Mouse (Mus musculus) erythroid progenitor cell, adult 5-6 weeks (primary cell): ENCODE data around the gene Hspb9. TPM values are rescaled to one million over a fixed set of nuclear protein-coding genes. Genes with fewer than 3 reads are reported as not detected.

Experiments
- ATAC-seq: replicated peaks from 2 replicates; pipeline ENCODE4 v1.8.0; 2016; ENCODE audit warnings: moderate number of reproducible peaks, mild to moderate bottlenecking, moderate TSS enrichment, inconsistent platforms; ENCODE audit not compliant: poor library complexity, low FRiP score, severe bottlenecking
- total RNA-seq, 2 experiments: library from RNA; stranded (forward) in 1 of 2; stranded (reverse) in 1 of 2; fragments of 150-400 nt in 1 of 2; fragments of 186-747, 209-891 nt in 1 of 2; gene quantifications; 2 replicates each; pipeline versions ENCODE4 v1.2.3 to v1.2.4; 2015 to 2017; ENCODE audit warnings: low replicate concordance in 2 of 2

The Hspb9 gene
- total RNA-seq, 2 experiments from 2014 or later, result not detected

- ATAC-seq, result peak; percentile 72
These were observed 9.7 kb upstream of the Hspb9 start, which contains the start of gene Dhx58 for GRCm38 (mm10) chr11:100703851-100704531. Dhx58 (minus strand) TSS chr11:100704271.

- ATAC-seq, result no peak
These were observed 8.4 kb upstream of the Hspb9 start for GRCm38 (mm10) chr11:100705095-100705747.

- no peak for ATAC-seq
These were observed 4.3 kb upstream of the Hspb9 start for GRCm38 (mm10) chr11:100709201-100709810.

GRCm38 (mm10) chr11:100710528-100710927, 3.1 kb upstream of the Hspb9 start:
- no peak for ATAC-seq

GRCm38 (mm10) chr11:100710977-100711376, 2.7 kb upstream of the Hspb9 start:
- no peak for ATAC-seq

GRCm38 (mm10) chr11:100711783-100712615, 1.7 kb upstream of the Hspb9 start, which contains the start of gene Kat2a:
Kat2a (minus strand) TSS chr11:100712465.
- ATAC-seq, result peak; percentile 60; the same call in 1 of the 2 replicates

GRCm38 (mm10) chr11:100713174-100713573, 476 bp upstream of the Hspb9 start:
- no peak for ATAC-seq

GRCm38 (mm10) chr11:100714534-100714915, 875 bp downstream of the Hspb9 start:
- ATAC-seq, result peak; percentile 81

GRCm38 (mm10) chr11:100714948-100715347, 1.3 kb downstream of the Hspb9 start:
- no peak for ATAC-seq

GRCm38 (mm10) chr11:100716649-100717048, 3.0 kb downstream of the Hspb9 start:
- no peak for ATAC-seq

GRCm38 (mm10) chr11:100718462-100718861, 4.8 kb downstream of the Hspb9 start:
- ATAC-seq, result no peak

GRCm38 (mm10) chr11:100718866-100719265, 5.2 kb downstream of the Hspb9 start:
- no peak for ATAC-seq

- ATAC-seq, result no peak
These were observed 5.7 kb downstream of the Hspb9 start for GRCm38 (mm10) chr11:100719312-100719711.

GRCm38 (mm10) chr11:100719893-100720292, 6.2 kb downstream of the Hspb9 start:
- ATAC-seq, result no peak

- ATAC-seq, result no peak
These were observed 6.7 kb downstream of the Hspb9 start for GRCm38 (mm10) chr11:100720345-100720744.

- ATAC-seq, result no peak
These were observed 7.6 kb downstream of the Hspb9 start for GRCm38 (mm10) chr11:100721254-100721653.

- peak; percentile 46 for ATAC-seq
These were observed 8.3 kb downstream of the Hspb9 start for GRCm38 (mm10) chr11:100721776-100722492.

GRCm38 (mm10) chr11:100722493-100723028, 8.9 kb downstream of the Hspb9 start:
- ATAC-seq, result peak; percentile 38

- no peak for ATAC-seq
These were observed 11.4 kb downstream of the Hspb9 start for GRCm38 (mm10) chr11:100724919-100725512.
